Mouse (Mus musculus) forebrain, embryonic 13.5 days (tissue): ENCODE results near the gene Tinagl1. TPM values are rescaled to one million over a fixed set of nuclear protein-coding genes. Genes with fewer than 3 reads are reported as not detected.

ENCODE experiments used
- ATAC-seq: fragments of 200-750 bp; cut with Nextera tagmentation; 2 replicates; pipeline ENCODE4 v1.8.0; 2017
- H3K27ac ChIP-seq: fragments of 300-500 bp; sonication (generic); 2 replicates; pipeline ENCODE4 v1.5.1; 2015; ENCODE audit warnings: inconsistent platforms, mild to moderate bottlenecking, moderate library complexity
- H3K27me3 ChIP-seq: fragments of 300-500 bp; sonication (generic); 2 replicates; pipeline ENCODE4 v1.6.1; 2015; ENCODE audit warnings: mild to moderate bottlenecking, inconsistent platforms
- H3K36me3 ChIP-seq: fragments of 300-500 bp; sonication (generic); 2 replicates; pipeline ENCODE4 v1.6.1; 2015; ENCODE audit warnings: mild to moderate bottlenecking, inconsistent platforms; ENCODE audit not compliant: poor library complexity, severe bottlenecking
- H3K4me1 ChIP-seq: fragments of 300-500 bp; sonication (generic); 2 replicates; pipeline ENCODE4 v1.6.1; 2015; ENCODE audit warnings: inconsistent platforms
- H3K4me2 ChIP-seq: fragments of 300-500 bp; sonication (generic); 2 replicates; pipeline ENCODE4 v1.6.1; 2015; ENCODE audit warnings: inconsistent platforms, mild to moderate bottlenecking, moderate library complexity
- H3K4me3 ChIP-seq: fragments of 300-500 bp; sonication (generic); 2 replicates; pipeline ENCODE4 v1.5.1; 2015; ENCODE audit warnings: mild to moderate bottlenecking, inconsistent platforms
- H3K9ac ChIP-seq: fragments of 300-500 bp; sonication (generic); 2 replicates; pipeline ENCODE4 v1.6.1; 2015; ENCODE audit warnings: mild to moderate bottlenecking, inconsistent platforms
- H3K9me3 ChIP-seq: fragments of 300-500 bp; sonication (generic); replicated peaks from 2 replicates; pipeline ENCODE4 v1.6.1; 2016; ENCODE audit warnings: inconsistent platforms
- WGBS: fragments of 180-500 bp; shearing (Covaris S2); methylation state at CpG from one replicate; pipeline ENCODE4 v1.1.7; 2015; 5-methylcytosine and 5-hydroxymethylcytosine counted together
- polyA plus RNA-seq: library from polyadenylated mRNA; unstranded; fragments of >200 nt; fragmentation: Nextera tagmentation; extraction: Ambion mirVana; gene quantifications from 2 replicates; pipeline ENCODE4 v1.2.1, GENCODE M21; 2015

Tinagl1 gene
- polyA plus RNA-seq, 1 experiment from 2014 or later, result 2.6 TPM

DNA sequence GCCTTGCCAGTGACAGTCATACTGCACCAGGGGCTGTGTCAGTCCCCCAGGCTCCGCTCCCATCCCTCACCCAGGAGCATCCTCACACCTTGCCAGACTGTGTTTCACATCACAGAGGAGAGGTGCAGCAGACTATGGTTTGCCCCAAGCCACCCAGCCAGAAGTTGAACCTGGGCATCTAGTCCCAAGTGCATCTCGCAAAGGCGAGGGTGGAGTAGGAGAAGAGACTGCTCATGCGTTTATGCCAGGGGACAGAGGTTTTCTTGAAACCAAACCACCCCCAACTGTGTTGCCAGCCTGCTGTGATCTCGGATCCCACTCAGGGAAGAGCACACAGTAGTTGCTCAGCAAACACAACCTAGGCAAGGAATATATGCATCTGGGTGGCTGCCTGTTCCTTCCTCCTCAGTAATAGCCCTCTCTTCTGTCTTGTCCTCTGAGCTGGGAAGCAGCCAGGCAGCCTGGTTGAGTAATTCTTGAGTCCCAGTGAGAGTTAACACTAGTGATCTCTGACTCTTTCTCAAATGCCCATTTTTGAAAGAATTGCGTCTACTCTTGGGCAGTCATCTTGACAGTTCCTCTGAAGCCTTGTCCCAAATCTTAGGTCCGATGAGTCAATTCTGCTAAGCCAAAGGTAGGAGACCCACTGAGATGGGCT, 43.3 kb downstream of the Tinagl1 start:
- no peaks in the 10 kb centered on the region for H3K9me3 ChIP-seq
- H3K27ac ChIP-seq, result no peak overlapping the region
- H3K9ac ChIP-seq, result no peak overlapping the region
- H3K4me1 ChIP-seq, result 0 out of 2 replicates have a peak, but pooled peaks cover 4% of the 10 kb centered on the region
- no peak overlapping the region for H3K4me2 ChIP-seq
- no peak overlapping the region for H3K4me3 ChIP-seq
- peaks cover 5% of the 10 kb centered on the region; the same call in 1 of the 2 replicates for H3K27me3 ChIP-seq
- ATAC-seq, result no peak
- WGBS, result 83% methylated on average over 7 of the region's 7 CpGs
- peaks cover 19% of the 10 kb centered on the region for H3K36me3 ChIP-seq

DNA sequence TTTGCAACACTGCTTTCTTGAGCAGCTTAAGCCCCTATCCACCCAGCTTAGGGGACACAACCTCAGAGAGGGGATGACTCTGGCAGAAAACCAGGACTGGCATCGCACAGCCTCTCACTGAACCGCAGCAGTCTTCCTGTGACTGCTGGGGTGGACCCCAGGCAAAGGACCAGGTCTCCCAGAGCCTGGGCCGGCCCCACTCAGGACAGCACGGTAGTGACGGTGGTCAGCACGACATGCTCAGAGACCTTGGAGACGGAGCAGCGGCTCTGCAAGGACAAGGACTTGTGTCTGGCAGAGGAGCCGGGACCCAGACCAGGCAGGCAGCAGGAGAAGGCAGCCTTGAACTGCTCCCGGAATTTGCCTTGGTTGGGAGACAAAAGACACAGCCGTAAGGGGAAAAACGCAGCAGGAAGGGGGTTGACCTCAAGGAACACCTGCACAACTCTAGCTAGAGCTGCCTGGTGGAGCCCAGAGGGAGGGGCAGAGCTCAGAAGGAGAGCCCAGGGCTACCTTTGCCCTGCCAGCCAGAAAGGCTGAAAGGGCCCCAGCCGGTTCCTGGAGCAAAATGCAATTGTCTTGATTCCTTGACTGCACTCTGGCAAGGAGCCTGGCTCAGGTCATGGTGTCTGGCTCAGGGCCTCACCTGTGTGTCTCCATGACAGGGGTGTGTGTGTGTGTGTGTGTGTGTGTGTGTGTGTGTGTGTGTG, 44.1 kb downstream of the Tinagl1 start:
- Histone ChIP-seq H3K4me1 (0 out of 2 replicates have a peak, but pooled peaks cover 4% of the 10 kb centered on the region), H3K9me3 (no peaks in the 10 kb centered on the region), H3K36me3 (peaks cover 27% of the 10 kb centered on the region), H3K27me3 (no peaks in the 10 kb centered on the region), H3K4me2 (no peak overlapping the region), H3K27ac (no peak overlapping the region), H3K4me3 (no peak overlapping the region), H3K9ac (no peak overlapping the region)
- ATAC-seq, result no peak
- 56% methylated on average over 13 of the region's 13 CpGs for WGBS

DNA sequence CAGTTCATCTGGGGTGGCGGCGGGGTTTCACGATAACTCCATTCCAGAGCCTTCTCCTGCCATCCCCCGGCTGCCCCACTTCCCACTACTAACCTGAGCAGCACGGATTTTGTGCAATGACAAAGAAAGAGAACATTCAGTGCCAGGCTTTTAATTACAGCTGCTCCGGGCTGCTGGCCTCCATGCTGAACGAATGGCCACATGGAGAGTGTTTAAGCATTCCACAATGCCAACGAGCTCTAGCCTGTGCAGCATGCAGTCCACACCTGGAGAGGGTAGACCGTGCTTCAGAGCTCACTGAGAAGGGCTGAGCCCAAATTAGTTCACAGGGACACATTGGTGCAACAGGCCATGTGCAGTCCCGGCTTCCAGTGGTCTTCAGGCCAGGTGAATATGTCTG, 44.8 kb downstream of the Tinagl1 start:
- ATAC-seq, result no peak

DNA sequence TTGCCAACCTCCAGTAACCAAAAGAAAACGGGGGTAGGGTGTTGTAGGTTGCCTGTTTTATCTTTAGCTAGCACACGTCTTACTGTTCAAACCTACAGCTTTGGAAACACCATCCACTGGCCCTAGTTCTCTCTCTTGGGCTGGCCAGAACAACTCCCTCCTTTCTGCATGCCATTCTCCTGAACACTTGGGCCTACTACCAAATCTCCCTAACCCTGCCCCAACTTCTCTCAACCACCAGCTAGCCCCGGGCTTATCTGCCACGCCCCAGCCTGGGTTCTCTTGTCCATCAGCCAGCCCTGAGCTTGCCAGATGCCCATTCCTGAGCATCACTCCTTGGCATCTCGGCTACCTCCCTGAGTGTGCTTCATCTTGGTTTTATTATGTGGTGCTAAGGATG, 46.0 kb downstream of the Tinagl1 start:
- no peak overlapping the region for H3K4me2 ChIP-seq
- no peak overlapping the region for H3K27ac ChIP-seq
- 84% methylated on average over 5 of the region's 5 CpGs for WGBS
- peaks cover 46% of the 10 kb centered on the region for H3K36me3 ChIP-seq
- H3K4me1 ChIP-seq, result 0 out of 2 replicates have a peak, but pooled peaks cover 4% of the 10 kb centered on the region
- no peak overlapping the region for H3K4me3 ChIP-seq
- H3K9ac ChIP-seq, result no peak overlapping the region
- ATAC-seq, result no peak
- no peaks in the 10 kb centered on the region for H3K9me3 ChIP-seq
- no peaks in the 10 kb centered on the region for H3K27me3 ChIP-seq

More for the DNA sequence above, 44.8 kb downstream of the Tinagl1 start:
- 0 out of 2 replicates have a peak, but pooled peaks cover 4% of the 10 kb centered on the region for H3K4me1 ChIP-seq
- no peaks in the 10 kb centered on the region for H3K27me3 ChIP-seq
- no peak overlapping the region for H3K4me3 ChIP-seq
- 67% methylated on average over 10 of the region's 10 CpGs for WGBS
- H3K36me3 ChIP-seq, result peaks cover 34% of the 10 kb centered on the region
- no peak overlapping the region for H3K4me2 ChIP-seq
- H3K27ac ChIP-seq, result no peak overlapping the region
- no peaks in the 10 kb centered on the region for H3K9me3 ChIP-seq
- no peak overlapping the region for H3K9ac ChIP-seq

DNA sequence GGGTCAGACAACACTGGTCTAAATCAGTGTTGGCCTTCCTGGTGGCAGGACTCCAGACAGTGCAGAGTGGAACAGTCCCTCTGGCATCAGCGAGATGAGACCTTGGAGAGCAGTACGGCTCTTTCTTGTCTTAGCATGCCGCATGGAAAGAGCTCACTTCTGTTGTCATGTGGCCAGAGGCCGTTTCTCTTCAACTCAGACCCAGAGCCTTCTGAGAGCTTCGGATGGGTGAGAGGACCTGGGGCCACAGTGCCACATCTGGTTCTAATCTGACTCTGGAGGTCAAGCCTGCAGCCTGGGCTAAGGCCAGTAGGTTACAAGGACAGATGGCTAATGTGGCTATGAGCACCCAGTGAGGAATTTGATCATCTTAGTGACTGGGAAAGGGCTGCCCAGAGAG, 49.0 kb downstream of the Tinagl1 start:
- Histone ChIP-seq H3K27ac (no peak overlapping the region), H3K4me1 (no peaks in the 10 kb centered on the region), H3K9ac (no peak overlapping the region), H3K36me3 (peaks cover 75% of the 10 kb centered on the region), H3K4me3 (no peak overlapping the region), H3K9me3 (no peaks in the 10 kb centered on the region), H3K4me2 (no peak overlapping the region), H3K27me3 (no peaks in the 10 kb centered on the region)
- 90% methylated on average over 5 of the region's 5 CpGs for WGBS
- no peak for ATAC-seq

DNA sequence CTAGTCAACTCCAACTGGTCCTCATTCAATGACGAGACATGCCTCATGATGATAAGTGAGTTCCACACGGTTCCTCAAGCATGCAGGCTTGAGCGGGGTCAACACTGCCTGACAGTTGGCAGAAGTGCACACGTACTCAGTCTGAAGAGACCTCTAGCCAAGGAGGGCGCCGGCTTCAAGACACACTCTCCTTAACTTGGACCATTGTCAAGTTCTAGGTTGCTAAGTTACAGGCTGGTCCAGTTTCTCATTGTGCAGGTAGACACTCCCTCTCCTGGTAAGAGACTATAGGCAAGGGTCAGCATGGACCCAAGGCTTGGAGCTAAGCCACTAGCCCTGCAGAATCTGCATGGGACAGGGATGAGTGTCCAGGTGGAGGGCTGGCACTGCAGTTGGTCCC, 49.8 kb downstream of the Tinagl1 start:
- H3K9me3 ChIP-seq, result no peaks in the 10 kb centered on the region
- H3K4me1 ChIP-seq, result no peaks in the 10 kb centered on the region
- peaks cover 76% of the 10 kb centered on the region for H3K36me3 ChIP-seq
- no peak for ATAC-seq
- no peak overlapping the region for H3K27ac ChIP-seq
- H3K4me2 ChIP-seq, result no peak overlapping the region
- WGBS, result 93% methylated on average over 6 of the region's 6 CpGs
- no peak overlapping the region for H3K4me3 ChIP-seq
- no peak overlapping the region for H3K9ac ChIP-seq
- no peaks in the 10 kb centered on the region for H3K27me3 ChIP-seq

DNA sequence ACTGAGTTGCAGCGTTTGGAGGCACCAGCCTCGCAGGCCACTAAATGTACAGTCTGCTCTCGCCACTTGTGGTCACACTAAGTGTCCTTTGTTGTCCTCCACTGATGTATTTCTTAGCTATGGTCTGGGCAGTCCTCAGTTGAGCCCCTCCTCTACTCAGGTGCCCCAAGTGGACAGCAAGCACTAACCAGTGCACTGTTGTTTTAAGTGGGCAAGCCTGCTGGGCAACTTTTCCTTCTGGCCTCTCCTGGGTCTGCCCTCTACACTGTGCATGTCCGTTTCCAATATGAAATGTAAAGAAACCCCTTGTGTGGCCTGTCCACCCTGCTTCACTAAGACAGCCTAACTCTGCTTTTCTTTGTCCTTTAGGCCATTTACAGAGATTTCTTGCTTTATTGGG, 50.8 kb downstream of the Tinagl1 start:
- H3K9ac ChIP-seq, result no peak overlapping the region
- H3K4me3 ChIP-seq, result no peak overlapping the region
- no peak for ATAC-seq
- H3K36me3 ChIP-seq, result peaks cover 76% of the 10 kb centered on the region
- no peaks in the 10 kb centered on the region for H3K9me3 ChIP-seq
- no peaks in the 10 kb centered on the region for H3K27me3 ChIP-seq
- WGBS, result 89% methylated on average over 4 of the region's 4 CpGs
- H3K27ac ChIP-seq, result no peak overlapping the region
- H3K4me2 ChIP-seq, result no peak overlapping the region
- no peaks in the 10 kb centered on the region for H3K4me1 ChIP-seq

DNA sequence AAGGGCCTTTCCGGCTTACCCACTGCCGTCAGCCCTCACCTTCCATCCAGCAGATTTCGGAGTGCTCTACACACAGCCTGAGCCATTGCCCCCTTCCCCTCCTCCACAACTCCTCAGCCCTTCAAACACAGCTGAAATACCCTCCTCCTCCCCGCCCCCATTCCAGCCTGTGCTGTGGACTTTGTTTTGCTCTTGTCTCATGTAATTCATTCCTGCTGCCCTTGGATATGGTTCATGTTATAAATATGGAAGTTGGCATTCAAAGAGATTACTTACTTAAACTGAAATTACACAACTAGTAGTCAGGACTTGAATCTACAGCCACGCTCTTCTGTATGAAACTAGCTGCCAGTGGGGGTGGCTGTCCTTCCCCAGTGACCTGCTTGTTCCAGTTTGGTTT, 51.9 kb downstream of the Tinagl1 start:
- H3K27me3 ChIP-seq, result no peaks in the 10 kb centered on the region
- H3K4me3 ChIP-seq, result no peak overlapping the region
- 85% methylated on average over 5 of the region's 5 CpGs for WGBS
- no peak overlapping the region for H3K27ac ChIP-seq
- ATAC-seq, result no peak
- peaks cover 71% of the 10 kb centered on the region for H3K36me3 ChIP-seq
- no peaks in the 10 kb centered on the region for H3K4me1 ChIP-seq
- H3K9ac ChIP-seq, result no peak overlapping the region
- no peak overlapping the region for H3K4me2 ChIP-seq
- H3K9me3 ChIP-seq, result no peaks in the 10 kb centered on the region

DNA sequence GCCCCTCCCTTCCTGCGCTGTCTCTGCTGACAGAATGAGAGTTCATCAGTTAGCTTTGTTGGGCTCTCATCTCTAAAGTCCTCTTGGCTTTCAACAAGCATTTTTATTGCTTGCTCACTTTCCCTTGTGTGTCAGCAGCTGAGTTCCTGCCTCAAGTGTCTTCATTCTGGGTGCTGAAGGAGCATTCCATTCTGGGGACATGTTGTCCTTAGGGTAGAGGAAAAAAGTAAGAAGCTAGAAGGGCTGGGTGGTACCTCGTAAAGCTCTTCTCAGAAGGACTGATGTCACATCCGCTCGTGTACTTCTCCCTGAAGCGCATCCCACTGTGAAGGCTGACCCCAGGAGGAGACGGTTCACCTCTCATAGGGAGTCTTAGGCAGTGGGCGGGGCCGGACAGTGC, 53.4 kb downstream of the Tinagl1 start:
- no peak for ATAC-seq
- H3K4me2 ChIP-seq, result no peak overlapping the region
- WGBS, result 72% methylated on average over 8 of the region's 8 CpGs

DNA sequence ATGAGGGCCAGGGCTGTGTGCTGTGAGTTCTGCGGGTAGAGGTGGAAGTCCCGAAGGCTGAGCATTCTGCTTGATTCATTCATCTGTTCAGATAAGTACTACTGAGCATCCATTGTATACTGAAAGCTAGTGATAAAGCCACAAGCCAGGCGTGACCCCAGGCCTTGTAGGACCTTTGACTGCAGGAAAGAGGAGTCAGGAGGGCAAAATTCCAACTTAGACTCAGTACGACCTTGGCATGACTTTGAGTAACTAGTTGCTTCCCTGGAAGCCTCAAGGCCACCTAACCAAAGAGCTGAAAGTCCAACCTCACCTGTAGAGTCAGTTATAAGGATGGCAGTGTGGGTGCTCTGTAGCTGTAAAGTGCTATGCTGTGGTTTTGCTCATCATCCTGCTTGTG, 54.2 kb downstream of the Tinagl1 start:
- WGBS, result 86% methylated on average over 4 of the region's 4 CpGs
- Histone ChIP-seq H3K4me2 (no peak overlapping the region), H3K36me3 (peaks cover 53% of the 10 kb centered on the region), H3K4me1 (no peaks in the 10 kb centered on the region), H3K9me3 (no peaks in the 10 kb centered on the region), H3K27ac (no peak overlapping the region), H3K27me3 (no peaks in the 10 kb centered on the region), H3K9ac (no peak overlapping the region), H3K4me3 (no peak overlapping the region)
- ATAC-seq, result no peak

More for the DNA sequence above, 53.4 kb downstream of the Tinagl1 start:
- Histone ChIP-seq H3K9me3 (no peaks in the 10 kb centered on the region), H3K27ac (no peak overlapping the region), H3K27me3 (no peaks in the 10 kb centered on the region), H3K4me1 (no peaks in the 10 kb centered on the region), H3K36me3 (peaks cover 61% of the 10 kb centered on the region), H3K4me3 (no peak overlapping the region), H3K9ac (no peak overlapping the region)
